Mouse (Mus musculus) layer of hippocampus, adult 11-12 months (tissue): Measurements from ENCODE around the gene Shld1.

Experiments
- DNase-seq: peaks from one replicate; pipeline ENCODE4 v3.0.0; 2022; ENCODE audit warnings: low spot score

Gene Shld1

DNA sequence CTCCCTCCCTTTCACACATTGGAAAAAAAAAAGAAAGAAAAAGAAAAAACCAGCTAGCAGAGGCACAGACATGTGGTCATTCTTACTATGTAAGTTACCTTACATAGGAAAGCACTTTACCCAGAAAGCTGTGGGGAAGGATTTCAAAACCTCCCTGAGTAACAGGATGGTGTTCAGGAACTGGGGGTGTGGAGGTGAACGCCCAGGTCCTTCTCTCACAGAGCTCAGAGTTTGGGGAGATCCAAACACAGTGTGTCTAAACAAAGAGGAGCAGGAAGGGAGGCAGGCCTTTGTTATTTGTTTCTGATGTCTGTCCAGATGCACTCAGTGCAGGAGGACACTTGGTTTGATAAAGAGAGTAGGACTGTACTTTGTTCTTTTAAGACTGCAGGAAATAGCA lies 5.6 kb downstream of the Shld1 start:
- no peak for DNase-seq

DNA sequence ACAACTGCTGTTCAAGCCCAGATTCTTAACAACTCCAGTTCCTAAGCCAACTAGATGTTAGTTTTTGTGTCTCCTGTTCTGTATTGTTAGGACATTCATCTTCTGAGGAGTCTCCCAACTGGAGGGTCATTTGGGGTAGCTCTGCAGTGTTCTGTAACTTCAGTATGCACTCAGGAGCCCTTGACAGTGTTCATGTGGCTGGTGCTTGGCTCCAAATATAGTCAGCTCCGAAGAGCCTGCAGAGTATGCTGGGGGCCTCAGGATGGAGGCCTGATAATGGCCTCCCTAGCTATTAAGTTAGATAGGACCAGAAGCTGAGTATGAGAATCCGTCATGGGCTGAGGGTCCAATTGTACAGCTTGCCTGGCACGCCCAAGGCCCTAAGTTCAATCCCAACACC lies 7.2 kb downstream of the Shld1 start:
- DNase-seq = no peak

DNA sequence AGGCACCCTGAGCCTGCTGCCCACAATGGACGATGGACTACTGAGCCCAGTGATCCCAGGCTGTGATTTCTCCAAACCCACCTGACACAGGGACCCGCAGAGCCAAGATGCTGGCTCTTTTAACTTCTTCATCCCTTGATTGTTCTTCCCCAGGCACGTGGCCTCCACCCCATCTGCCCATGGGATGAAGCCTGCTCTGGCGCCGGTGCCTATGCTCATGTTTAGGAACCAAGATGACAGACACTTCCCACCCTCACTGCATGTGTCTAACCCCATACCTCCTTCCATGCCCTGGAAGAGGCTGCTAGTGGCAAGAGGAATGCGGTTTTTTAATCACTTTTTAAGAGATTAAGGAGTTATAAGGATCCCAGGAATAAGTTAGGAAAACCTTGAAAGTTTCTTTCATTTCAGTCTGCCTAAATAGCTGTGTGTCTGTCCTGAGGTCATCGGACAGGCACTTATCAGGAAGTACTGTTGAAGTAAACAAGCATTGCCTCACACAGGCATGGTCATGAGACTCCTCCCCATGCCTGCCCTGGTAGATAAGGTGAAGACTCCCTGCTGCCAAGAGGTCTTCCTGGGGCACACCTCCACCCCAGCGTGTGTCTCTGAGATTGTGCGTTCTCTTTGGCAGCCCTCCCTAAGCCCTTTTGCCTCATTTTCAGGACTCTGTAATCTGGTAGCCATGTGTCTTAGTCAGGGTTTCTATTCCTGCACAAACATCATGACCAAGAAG lies 8.8 kb downstream of the Shld1 start:
- DNase-seq = no peak

DNA sequence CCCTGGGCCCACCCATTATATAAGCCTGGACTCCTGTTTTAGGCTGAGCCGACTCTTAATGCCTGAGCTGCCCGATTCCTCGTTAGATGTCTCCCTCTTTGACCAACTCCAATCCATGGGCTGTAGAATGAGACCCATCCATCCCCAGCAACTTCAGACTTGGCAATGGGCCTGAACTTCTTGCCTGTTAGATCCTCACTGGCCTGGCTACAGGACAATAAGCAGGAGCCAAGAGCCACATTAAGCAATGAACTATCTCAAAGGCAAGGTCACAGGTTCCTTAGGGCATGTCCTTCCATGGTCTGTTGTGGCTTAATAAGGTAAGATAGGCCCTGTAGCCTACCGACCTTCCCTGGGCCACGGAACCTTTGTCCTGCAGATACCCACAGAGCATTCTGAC lies 9.8 kb downstream of the Shld1 start:
- DNase-seq = no peak

DNA sequence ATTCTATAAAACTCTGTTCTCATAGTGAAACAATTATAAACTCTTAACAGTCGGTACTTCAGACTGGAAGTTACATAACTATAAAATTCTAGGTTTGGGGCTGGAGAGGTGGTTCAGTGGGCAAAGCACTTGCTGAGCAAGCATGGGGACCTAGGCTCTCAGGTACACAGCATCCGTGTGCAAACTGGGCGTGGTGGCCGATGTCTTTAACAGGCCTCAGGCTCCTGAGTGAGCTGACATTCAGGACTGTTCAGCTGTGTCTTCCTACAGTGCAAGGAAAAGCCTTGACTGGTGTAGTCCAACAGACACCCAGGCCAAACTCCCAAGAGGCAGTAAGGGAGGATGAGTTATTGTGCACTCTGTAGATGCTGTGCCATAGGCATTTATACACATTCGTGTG lies 10.5 kb downstream of the Shld1 start:
- no peak for DNase-seq

DNA sequence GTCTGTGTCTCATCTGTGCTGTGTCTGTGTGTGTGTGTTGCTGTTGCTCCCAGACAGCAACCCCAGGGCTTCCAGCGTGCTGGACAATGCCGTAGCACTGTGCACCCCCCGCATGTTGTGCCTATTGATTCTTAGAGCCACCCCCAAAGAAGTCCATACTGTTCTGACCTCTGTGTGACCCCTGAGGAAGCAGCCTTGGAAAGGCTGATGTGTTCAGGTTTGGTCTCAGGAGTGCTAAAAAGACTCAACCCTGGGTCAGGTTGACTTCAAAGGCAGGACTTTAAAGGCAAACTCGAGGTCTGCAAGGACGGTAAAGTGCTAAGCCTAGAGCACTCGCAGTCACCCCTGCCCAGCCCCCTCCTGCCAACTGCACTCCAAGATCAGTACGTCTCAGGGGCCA lies 11.0 kb downstream of the Shld1 start:
- DNase-seq = no peak

DNA sequence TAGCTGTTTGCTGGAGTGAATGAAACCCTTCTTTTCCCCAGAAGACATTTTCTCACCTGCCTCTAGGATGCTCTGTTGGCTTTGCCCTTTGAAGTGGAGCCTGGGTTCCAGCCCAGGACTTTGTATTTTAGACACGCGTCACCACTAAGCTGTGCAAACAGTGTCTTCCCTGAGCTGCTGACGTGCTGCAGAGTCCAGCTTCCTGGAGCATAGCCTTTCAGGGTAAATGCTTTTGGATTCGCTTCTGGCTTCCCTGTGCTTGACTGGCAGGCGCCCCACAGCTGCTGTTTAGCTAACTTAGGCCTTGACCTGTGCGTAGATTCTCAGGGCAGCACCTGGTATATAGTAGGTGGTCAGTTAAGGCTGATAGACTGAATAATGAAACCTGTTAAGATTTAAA lies 11.7 kb downstream of the Shld1 start:
- DNase-seq = no peak

DNA sequence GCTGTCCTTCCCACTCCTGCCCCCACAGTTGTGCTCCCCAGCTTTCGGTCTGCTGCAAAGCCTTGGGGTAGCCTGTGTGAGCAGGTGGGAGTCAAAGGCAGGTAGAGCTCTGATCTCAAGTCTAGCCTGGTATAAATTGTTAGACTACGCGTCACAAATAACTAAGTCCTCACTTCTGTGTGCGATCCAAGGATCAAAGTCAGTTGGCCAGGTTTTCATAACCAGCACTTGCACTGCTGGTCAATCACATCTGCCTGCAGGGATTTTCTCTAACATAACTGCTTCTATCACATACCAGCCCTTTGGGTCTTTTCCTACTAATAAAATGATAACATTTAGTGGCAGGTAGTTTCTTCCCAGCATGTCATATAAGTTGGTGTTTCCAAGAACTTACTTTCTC lies 14.2 kb downstream of the Shld1 start:
- no peak for DNase-seq

DNA sequence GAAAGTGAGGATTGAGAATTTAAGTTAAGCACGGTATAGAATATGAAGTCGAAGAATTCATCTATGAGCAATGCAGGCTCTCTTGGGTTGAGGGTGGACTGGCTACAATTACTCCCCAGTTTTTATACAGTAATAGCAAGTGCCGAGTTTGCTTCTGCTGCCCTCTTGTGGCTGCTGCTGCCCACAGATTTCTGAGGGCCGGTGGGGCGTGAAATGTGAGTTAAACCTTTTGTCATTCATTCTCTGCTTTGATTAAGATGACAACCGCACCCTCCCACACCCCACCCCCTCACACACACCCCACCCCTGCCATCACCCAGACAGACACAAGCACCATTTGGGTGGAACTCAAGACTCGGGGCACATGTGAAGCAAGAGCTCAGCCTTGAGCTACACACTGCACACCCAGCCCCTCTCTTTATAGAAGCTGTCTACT lies 14.7 kb downstream of the Shld1 start:
- peak; percentile 77 for DNase-seq

DNA sequence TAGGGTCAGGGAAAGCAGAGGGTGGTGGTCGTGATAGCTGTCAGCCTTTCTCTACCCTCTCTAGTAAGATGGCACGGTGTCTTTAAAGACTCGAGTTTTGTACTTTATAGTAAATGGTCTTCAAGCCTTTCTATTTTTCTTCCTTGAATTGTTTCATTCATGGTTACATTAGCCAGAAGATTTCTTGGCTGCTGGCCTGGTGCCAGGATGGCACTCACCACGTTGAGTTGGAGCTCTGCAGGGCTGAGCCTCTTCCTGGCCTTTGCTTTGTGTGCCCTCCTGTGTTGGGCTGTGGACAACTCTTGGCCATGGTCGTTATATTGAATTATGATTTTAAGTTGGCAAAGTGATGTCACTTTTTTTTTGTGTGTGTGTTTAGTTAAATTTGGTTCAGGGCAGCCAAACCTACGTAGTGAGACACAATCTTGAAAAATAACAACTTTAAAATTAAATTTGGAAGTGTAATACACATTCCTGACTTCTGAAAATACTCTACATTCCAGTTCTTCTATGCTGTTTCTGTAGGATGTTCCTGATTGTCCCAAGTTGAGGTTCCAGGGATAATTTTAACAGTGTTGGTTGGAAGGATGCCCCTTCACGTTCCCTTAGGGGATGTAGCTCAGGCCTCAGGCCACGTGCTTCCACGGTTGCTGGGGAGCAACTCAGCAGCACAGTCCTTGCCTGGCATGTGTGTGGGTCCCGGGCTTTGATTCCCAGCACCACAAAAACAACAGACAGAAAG lies 18.7 kb downstream of the Shld1 start:
- DNase-seq = no peak

DNA sequence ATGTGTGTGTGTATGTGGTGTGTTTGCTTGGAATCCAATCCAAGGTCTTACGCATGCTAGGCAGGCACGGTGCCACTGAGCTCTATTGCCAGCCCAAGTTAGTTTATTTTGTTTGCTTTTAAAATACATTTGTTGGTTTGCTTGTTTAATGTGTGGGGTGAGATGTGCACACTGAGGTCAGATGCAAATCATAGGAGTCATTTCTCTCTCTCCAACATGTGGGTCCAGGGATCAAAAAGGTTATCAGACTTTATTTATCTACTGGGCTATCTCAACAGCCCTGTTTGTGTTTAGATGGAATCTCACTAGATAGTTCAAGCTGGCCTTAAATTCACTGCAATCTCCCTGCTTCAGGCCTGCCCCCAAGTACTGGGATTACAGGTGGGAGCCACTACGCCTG lies 19.6 kb downstream of the Shld1 start:
- DNase-seq = no peak

DNA sequence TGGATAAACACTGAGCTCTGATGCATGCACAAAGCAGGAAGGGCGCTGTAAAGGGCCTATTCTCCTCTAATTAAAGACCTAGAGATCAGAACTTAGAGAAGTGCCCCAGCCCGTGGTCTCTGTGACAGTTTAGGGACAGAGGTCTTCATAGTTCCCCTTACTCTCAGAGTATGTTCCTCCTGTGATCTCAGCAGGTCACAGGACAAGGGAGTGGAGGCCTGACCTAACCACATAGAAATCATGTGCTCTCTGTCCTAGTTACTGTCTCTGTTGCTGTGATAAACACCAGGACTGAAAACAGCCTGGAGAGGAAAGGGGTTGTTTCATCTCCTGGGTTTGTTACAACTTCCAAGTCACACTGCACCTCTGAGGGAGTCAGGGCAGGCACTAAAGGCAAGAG lies 23.8 kb downstream of the Shld1 start:
- DNase-seq = no peak

DNA sequence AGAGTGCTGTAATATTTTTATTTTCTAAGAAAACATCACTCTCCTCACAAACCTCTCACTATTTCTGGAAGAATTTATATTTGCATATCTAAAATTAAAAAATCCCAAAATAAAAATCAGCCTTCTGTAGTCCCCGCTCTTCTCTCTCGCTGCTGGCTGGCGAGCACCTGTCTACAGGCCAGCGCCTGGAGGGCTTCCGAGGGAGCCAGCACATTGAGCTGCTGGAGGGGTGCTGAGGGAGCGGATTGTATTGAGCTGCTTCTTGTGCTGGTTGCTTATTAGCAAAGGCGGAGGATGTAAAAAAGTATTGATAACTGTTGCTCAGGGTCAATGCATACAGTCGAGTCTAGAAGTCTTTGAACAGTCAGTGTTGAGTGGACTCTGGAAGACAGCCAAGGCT lies 25.3 kb downstream of the Shld1 start:
- DNase-seq = no peak

DNA sequence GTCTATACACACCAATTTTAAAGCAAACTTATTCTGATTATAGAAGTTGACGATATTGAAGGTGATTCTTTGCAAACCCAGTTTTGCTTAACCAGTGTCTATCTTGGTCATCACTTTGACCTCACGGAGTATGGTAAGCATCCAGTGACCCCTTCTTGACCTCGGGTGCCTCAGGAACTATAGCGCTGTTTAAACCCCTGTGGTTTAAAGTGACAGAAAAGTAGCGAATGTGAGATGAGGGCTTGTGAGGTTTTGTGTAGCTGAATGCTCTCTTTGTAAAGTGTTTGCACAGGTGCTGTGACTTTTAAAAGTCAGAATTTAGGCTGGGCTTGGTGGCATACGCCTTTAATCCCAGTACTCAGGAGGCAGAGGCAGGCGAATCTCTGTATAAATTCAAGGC lies 27.8 kb downstream of the Shld1 start:
- DNase-seq = no peak

DNA sequence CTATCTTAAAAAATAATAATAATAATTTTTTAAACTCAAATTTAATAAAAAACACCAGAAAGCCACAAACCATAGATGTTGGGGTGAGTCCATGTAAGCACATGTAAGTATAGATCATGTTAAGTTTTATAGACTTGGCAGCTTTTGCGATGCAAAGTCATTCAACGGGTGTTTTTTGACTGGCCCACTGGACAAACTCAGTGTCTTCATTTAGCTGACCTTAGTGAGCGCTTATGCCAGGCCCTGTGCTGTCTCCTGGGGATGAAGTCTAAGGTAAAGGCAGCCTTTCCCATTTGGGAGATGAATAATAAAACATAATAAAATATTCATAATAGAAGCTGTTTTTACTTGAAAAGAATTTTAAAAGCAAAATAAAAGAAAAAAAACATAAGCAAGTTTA lies 28.2 kb downstream of the Shld1 start:
- DNase-seq = no peak

DNA sequence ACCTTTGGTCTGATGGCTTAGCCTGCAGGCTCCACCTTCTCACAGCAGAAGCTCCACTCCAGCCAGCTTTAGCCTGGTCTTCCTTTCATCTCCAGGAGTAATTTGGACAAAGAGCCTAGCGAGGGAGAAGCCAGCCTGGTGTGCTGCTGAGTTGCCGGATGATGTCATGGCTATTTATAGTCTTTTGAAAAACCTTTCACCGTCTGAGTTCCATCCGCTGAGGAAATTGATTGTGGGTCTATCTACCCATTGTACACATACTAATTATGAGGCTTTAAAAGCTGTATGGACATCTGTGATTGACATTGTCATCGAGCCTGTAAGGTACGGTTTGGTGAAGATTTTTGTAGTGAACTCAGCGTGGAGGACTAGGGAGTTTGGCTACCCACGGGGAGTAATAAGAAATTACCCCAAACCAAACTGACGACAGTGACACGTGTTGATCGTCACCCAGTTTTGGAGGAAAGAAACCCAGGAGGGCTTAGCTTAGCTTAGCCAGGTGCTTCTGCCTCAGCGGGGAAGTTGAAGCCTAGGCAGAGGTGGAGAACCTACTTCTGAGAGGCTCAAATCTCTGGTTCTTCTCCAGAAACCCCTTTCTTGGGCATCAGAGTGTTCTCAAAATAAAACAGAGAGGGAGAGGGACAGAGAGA lies 28.8 kb downstream of the Shld1 start:
- DNase-seq = no peak

DNA sequence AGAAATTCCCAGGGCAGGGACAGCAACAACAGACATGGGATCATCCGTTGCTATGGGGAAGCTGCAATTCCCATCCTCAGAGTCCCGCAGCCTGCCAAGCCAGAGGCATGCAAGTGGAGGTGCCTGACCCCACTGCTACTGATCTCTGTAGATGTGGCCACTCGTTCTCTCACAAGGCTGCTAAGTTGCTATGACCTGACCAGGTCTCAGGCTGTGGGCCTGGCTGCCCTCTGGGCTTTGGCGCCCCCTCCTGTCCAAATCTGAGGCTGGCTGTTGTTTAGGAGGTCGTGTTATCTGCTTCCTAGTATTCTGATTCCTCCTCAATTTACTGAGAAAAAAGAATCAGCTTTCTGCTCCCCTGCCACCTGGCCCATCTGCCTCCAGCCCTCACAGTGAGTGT lies 29.4 kb downstream of the Shld1 start:
- DNase-seq = peak; percentile 52

DNA sequence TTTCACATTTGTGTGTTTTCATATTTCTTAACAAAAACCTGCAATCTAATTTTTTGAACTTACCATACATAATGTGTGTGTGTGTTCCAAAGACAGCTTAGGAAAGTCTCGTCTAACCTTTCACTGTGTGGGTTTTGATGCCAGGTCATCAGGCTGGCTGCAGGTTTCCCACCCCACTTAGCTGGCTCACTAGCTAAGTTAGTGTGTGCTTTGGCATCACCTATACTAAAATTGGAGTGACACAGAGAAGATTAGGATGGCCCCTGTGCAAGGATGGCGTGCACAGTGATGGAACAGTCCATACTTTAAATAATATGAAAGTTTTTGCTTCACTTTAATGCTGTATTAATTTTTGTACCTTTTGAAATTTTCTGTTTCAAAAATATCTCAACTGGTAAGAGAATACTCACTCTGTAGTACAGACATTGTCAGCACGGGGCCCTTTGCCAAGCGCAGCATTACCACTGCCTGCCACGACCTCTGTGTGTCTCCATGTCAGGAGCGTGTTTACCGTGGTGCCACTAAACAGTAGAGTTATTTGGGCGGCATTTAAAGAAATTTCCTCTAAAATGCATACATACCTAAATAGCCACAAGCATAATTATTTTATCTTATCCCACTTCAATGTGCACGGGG lies 30.3 kb downstream of the Shld1 start:
- DNase-seq = no peak

DNA sequence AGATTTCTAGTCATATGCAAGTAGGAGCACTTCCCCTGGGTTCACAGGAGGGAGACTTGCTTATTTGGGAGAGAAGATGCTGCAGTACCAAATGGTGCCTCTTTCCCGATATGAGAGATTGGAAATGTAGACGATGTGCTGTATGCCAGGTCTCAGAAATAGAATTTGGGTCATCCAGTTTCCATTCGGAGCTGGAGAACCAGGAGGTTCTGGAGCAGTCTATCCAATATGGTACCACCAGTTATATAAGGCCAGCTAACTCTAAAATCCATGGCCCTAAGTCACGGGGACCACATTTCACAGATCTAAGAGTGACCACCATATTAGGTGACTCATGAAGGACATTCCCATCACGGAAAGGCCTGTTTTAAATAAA lies 30.8 kb downstream of the Shld1 start:
- DNase-seq = no peak

DNA sequence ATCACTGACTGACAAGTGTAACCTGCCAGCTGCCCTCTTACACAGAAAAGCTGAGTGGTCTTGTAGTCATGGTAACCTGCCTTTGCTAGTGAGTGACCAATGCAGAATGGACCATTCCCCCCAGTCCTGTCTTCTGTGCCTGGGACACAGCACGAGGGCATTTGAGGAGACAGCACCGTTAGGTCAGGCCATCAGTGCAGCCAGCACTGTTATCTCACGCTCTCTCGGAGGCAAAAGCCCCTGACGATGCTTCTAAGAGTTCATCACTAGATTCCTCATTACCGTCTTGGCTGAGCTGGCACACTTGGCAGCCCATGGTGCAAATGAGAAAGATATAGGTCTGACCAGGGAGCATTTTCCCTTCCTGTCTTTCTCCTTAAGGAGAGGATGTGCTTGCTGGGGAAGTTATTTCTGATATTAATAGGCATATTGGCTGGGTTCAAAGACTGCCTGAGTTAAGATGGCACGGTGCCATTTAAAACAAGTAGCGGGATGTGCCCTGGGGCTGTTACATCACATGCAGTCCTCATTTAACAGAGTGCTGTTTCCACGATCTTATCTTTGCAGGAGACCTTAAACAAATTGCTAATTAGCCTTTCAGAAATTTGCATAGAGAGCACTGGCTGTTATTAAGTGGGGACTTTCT lies 34.3 kb downstream of the Shld1 start:
- DNase-seq = no peak

DNA sequence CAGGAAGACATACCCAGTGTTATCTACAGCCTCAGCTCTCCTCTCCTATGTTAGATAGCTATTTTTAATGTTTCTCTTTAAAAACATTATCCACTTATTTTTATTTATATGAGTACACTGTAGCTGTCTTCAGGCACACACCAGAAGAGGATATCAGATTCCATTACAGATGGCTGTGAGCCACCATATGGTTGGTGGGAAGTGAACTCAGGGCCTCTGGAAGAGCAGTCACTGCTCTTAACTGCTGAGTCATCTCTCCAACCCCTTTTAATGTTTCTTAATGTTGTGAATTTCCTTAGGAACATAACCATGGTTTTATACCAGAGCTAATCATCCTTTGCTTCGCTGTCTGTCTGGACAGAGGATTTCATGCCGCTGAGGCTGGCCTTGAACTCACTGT lies 35.1 kb downstream of the Shld1 start:
- DNase-seq = no peak

DNA sequence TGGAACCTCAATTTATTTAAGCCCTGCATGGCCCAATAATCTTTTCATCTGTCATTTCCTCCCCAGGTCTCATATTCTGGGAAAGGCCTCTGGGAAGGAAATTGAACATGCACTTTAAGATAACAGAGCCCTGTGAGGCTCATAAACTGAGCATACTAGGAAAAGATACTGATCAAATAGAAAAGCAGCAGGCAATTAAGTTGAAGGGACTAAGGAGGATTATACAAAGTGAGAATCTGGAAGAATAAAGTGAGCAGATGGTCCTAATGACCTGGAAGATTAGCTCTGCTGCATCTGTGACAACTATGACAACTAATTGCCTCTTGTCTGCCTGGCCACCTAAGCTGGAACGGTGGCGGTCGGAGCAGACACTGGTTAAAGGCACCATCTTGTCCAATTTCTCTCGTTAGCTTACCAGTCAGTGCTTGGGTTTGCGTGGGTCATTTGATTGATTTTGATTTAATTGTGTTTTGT lies 37.3 kb downstream of the Shld1 start:
- no peak for DNase-seq
